Mouse (Mus musculus) erythroblast, embryonic 14.5 days (primary cell): ENCODE measurements around the gene Slc12a8. TPM values are rescaled to one million over a fixed set of nuclear protein-coding genes. Genes with fewer than 3 reads are reported as not detected.

Experiments
- H3K27me3 ChIP-seq: 2 replicates; pipeline ENCODE4 v1.6.1; 2012; ENCODE audit warnings: inconsistent platforms; ENCODE audit not compliant: control insufficient read depth
- H3K36me3 ChIP-seq: 2 replicates; pipeline ENCODE4 v1.6.1; 2012; ENCODE audit warnings: mild to moderate bottlenecking, inconsistent platforms; ENCODE audit not compliant: control insufficient read depth
- H3K4me1 ChIP-seq: 2 replicates; pipeline ENCODE4 v1.6.1; 2012; ENCODE audit warnings: inconsistent platforms; ENCODE audit not compliant: control insufficient read depth
- H3K4me3 ChIP-seq: replicated peaks from 2 replicates; pipeline ENCODE3; 2012; ENCODE audit warnings: moderate library complexity, mild to moderate bottlenecking, inconsistent platforms
- H3K9me3 ChIP-seq: 2 replicates; pipeline ENCODE4 v1.6.1; 2012; ENCODE audit warnings: low read length, inconsistent platforms, mixed read lengths; ENCODE audit not compliant: control insufficient read depth
- GATA1 ChIP-seq: IDR thresholded peaks from 2 replicates; pipeline ENCODE4 v1.6.1; 2012; ENCODE audit warnings: low read length, inconsistent platforms, mixed read lengths
- TAL1 ChIP-seq: IDR thresholded peaks from 3 replicates; pipeline ENCODE4 v1.6.1; 2012; ENCODE audit warnings: low read length, inconsistent platforms, mixed read lengths
- polyA plus RNA-seq: library from polyadenylated mRNA; stranded (reverse); fragments of >175 nt; gene quantifications from 2 replicates; pipeline ENCODE4 v1.2.3, GENCODE M21; 2012

Gene Slc12a8
- polyA plus RNA-seq, 1 experiment: not detected

DNA sequence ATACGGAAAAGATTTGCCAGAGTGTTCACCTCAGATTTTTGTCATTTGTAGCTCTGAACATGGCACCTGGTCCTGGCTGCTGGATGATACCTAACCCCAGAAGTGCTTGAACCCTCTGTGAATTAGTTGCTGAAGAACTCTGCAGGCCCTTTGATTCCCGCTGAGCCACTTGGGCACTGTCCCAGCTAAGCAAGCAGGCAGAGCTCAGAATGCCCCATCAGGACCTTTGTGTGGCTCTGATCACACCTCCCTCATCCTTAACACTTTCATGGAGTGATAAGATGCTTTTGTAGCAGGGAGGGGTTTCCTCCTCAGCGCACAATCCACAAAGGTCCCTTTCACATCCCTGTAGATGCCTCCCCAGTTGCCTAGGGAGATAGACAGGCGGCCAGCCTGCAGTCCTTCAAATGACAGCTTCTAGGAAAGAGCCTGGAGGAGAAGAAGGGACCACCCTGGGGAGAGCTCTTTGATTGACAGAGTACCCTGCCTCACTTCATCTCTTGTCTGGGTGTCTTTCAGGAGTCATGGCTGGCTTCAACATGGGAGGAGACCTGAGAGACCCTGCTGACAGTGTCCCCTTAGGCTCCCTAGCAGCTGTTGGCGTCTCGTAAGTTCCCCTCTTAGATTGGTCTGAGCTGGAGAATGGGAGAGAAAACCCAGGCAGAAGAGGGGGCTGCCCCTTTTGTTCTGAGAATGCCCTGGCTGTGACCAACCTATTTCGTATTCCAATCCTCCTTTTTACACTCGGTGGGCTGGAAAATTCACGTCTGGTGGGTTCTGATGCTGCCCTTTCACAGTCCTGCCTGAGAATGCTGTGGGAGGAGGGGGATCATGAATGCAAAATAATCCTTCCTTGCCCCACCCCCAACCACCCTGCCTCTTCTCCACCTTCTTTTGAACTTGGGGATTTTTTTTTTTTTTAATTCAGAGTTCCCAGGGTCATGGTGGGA is 88.8 kb downstream of the Slc12a8 start:
- Histone ChIP-seq H3K36me3 (no peaks in the 10 kb centered on the region), H3K4me3 (no peak overlapping the region), H3K27me3 (no peaks in the 10 kb centered on the region), H3K4me1 (no peaks in the 10 kb centered on the region), H3K9me3 (0 out of 2 replicates have a peak, but pooled peaks cover 2% of the 10 kb centered on the region)
- TF ChIP-seq GATA1: no peak
- no peak for TF ChIP-seq TAL1

DNA sequence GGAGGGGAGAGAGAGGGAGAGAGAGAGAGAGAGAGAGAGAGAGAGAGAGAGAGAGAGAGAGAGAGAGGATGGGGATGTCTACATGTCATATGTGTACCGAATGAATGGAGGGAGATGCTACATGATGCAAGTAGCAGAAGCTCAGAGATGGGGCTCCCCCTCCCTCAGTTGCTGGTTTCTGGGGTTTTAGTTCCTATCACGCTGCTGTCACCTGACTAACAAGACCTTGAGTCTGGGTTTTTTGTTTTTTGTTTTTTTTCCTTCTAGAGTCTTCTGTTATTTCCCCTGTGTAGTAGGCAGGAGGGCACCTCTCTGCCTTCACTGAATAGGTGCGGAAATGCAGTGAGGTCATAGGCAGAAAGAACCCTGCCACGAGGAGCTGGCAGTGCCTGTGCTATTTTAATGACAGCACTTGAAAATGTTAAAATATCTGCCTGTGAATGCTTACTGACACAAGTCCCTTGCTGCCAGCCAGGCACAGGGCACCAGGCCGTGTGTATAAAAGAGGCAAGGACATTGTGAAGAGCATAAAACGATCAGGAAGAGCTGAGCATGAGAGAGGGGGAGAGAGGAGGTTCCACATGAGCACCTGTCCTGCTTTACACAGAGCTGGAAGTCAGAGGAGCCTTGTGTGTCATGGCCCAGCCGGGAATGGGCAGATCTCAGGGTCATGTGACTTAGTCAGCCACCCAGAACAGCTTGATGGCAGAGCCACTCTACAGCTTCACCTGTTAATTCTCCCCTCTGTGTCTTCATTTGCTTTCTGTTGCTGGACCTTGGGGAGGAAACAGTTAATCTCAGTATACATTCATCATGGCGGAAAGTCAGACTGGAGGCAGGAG is 89.8 kb downstream of the Slc12a8 start:
- no peak for TF ChIP-seq TAL1
- TF ChIP-seq GATA1: no peak
- Histone ChIP-seq H3K9me3 (0 out of 2 replicates have a peak, but pooled peaks cover 2% of the 10 kb centered on the region), H3K27me3 (no peaks in the 10 kb centered on the region), H3K36me3 (no peaks in the 10 kb centered on the region), H3K4me1 (no peaks in the 10 kb centered on the region), H3K4me3 (no peak overlapping the region)

DNA sequence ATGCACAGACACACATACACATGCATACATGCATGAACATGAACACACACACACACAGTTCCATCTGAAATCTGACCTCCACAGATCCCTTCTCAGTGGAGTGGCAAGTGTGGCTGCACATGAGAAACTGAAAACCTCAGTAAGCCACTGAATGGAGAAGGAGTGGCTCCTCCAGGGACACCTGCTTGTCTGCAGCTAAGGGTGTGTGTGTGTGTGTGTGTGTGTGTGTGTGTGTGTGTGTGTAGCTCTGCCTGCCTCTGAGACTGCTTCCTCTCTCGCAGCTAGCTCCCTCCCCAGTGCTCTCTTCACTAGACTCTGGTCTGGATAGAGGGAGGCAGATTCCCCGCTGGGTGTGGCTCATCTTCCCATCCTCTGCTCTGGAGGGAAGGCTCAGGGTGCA is 92.4 kb downstream of the Slc12a8 start:
- no peaks in the 10 kb centered on the region for H3K36me3 ChIP-seq
- no peaks in the 10 kb centered on the region for H3K9me3 ChIP-seq
- no peak overlapping the region for H3K4me3 ChIP-seq
- TF ChIP-seq TAL1: no peak
- no peak for TF ChIP-seq GATA1
- H3K27me3 ChIP-seq: no peaks in the 10 kb centered on the region
- H3K4me1 ChIP-seq: no peaks in the 10 kb centered on the region

DNA sequence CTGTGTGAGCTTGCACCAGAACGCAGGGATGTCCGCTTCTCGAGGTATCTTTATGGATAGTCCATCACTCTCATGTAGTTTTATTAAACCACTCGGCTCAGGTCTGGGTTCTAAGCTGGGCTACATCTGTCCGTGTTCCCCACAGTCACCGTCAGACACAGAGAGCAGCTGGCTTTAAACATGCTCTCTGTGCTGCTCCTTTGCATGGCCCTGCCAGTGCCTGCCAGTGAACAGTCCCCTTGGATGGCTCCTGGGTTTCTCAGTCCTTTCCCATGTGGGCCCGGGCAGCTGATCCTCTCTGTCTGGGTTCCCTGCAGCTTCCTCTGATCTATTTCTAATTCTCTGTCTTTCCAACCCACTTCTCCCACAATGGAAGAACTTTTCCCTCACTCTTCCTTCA is 93.3 kb downstream of the Slc12a8 start:
- TF ChIP-seq TAL1: no peak
- TF ChIP-seq GATA1: no peak
- Histone ChIP-seq H3K27me3 (no peaks in the 10 kb centered on the region), H3K9me3 (no peaks in the 10 kb centered on the region), H3K36me3 (no peaks in the 10 kb centered on the region), H3K4me1 (no peaks in the 10 kb centered on the region), H3K4me3 (no peak overlapping the region)

GRCm38 (mm10) chr16:33611291-33611690 is 94.2 kb downstream of the Slc12a8 start:
- Histone ChIP-seq H3K36me3 (no peaks in the 10 kb centered on the region), H3K4me1 (no peaks in the 10 kb centered on the region), H3K27me3 (no peaks in the 10 kb centered on the region), H3K9me3 (no peaks in the 10 kb centered on the region), H3K4me3 (no peak overlapping the region)
- TF ChIP-seq GATA1 (no peak), TAL1 (no peak)

GRCm38 (mm10) chr16:33612056-33612770 is 95.1 kb downstream of the Slc12a8 start:
- H3K27me3 ChIP-seq: no peaks in the 10 kb centered on the region
- no peaks in the 10 kb centered on the region for H3K9me3 ChIP-seq
- TF ChIP-seq TAL1: no peak
- H3K36me3 ChIP-seq: no peaks in the 10 kb centered on the region
- H3K4me3 ChIP-seq: no peak overlapping the region
- no peaks in the 10 kb centered on the region for H3K4me1 ChIP-seq

DNA sequence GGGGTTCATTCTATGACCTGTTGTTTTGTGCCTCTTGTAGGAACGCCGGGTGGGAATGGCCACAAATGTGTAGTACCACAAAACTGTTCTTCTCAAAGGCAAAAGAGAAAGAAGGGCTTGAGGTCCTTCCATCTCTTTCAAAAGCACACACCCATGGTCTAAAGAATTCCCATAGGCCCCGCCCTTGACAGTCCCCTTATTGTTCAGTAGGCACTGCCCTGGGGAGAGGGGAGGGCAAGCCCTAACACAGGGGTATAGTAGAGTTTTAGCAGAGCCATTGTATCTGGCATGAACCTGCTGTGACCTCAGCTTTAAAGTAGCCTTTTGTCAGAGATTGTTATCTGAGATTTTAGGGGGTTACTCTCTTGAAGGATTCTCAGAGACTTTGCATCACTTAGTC is 98.9 kb downstream of the Slc12a8 start:
- Histone ChIP-seq H3K4me3 (no peak overlapping the region), H3K4me1 (no peaks in the 10 kb centered on the region), H3K9me3 (no peaks in the 10 kb centered on the region; the same call in 1 of the 2 replicates), H3K36me3 (no peaks in the 10 kb centered on the region), H3K27me3 (no peaks in the 10 kb centered on the region)
- TF ChIP-seq GATA1 (no peak), TAL1 (no peak)

GRCm38 (mm10) chr16:33621836-33622235 is 104.7 kb downstream of the Slc12a8 start:
- Histone ChIP-seq H3K4me1 (no peaks in the 10 kb centered on the region), H3K4me3 (no peak overlapping the region), H3K27me3 (no peaks in the 10 kb centered on the region), H3K36me3 (no peaks in the 10 kb centered on the region), H3K9me3 (no peaks in the 10 kb centered on the region; the same call in 1 of the 2 replicates)
- TF ChIP-seq GATA1 (no peak), TAL1 (no peak)

DNA sequence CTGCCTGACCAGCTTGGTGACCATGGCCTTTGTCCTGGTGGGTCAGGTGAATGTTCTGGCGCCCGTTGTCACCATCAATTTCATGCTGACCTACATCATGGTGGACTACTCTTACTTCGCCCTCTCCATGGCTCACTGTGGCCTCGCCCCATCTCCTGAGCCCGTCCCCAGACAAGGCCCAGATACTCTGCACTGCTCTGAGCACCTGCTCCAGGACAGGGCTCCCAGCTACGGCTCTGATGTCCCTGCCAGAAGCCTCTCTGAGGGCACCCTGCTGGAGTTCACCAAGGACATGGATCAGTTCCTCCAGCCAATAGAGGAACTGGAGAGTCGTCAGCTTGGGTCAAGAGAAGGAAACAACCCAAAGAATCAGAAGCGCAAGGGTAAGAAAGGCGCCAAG is 107.5 kb downstream of the Slc12a8 start:
- Histone ChIP-seq H3K4me1 (no peaks in the 10 kb centered on the region), H3K27me3 (no peaks in the 10 kb centered on the region), H3K9me3 (no peaks in the 10 kb centered on the region; the same call in 1 of the 2 replicates), H3K4me3 (no peak overlapping the region), H3K36me3 (no peaks in the 10 kb centered on the region)
- TF ChIP-seq TAL1: no peak
- TF ChIP-seq GATA1: no peak
